8 mouse cellular contexts compared by ENCODE assay signal in genomic region chr11:98027785-98028184, GRCm38 (mm10). TPM values are rescaled to one million over a fixed set of nuclear protein-coding genes. Genes with fewer than 3 reads are reported as not detected.
A peak's percentile ranks its signal among the peaks of the same experiment; 100 is the strongest.
DNase-seq lines count a peak whose midpoint lies in the region; ATAC-seq and TF ChIP-seq lines count a peak whose summit lies in the region.

No protein-coding gene starts in this region.

- peaks cover 25% of the 10 kb centered on the region for H3K36me3 ChIP-seq in kidney, postnatal 0 days (ENCODE audit: insufficient read depth, low read length)
- peaks cover 34% of the 10 kb centered on the region for H3K36me3 ChIP-seq in embryonic facial prominence, embryonic 12.5 days
- H3K36me3 ChIP-seq in intestine, embryonic 14.5 days (ENCODE audit: control insufficient read depth, insufficient read depth, low read length): peaks cover 35% of the 10 kb centered on the region
- H3K36me3 ChIP-seq in myocyte (ENCODE audit: control insufficient read depth, insufficient read depth): peaks cover 33% of the 10 kb centered on the region

- H3ac ChIP-seq in myocyte (ENCODE audit: control insufficient read depth, insufficient read length): peak overlapping the region; percentile 79

- H3K4me3 ChIP-seq in kidney, postnatal 0 days (replicated peaks; ENCODE audit: low read depth, low read length): peak overlapping the region; percentile 88
- peak overlapping the region; percentile 100 for H3K4me3 ChIP-seq in embryonic facial prominence, embryonic 12.5 days
- peak overlapping the region; percentile 100 for H3K4me3 ChIP-seq in intestine, embryonic 14.5 days (ENCODE audit: low read depth, low read length)
- H3K4me3 ChIP-seq in myocyte: peak overlapping the region; percentile 89

- TF ChIP-seq POLR2A in myocyte (IDR thresholded peaks at IDR 0.05; ENCODE audit: insufficient read length, low read depth): no peak

- TF ChIP-seq CTCF in kidney, postnatal 0 days (IDR thresholded peaks at IDR 0.05; ENCODE audit: low read depth): no peak

- H3K27ac ChIP-seq in kidney, postnatal 0 days: no peak overlapping the region
- H3K27ac ChIP-seq in embryonic facial prominence, embryonic 12.5 days: no peak overlapping the region; the same call in 1 of the 2 replicates
- no peak overlapping the region for H3K27ac ChIP-seq in intestine, embryonic 14.5 days (ENCODE audit: low read depth)

- H3K4me2 ChIP-seq in kidney, postnatal 0 days (ENCODE audit: low read length): peak overlapping the region; percentile 92
- peak overlapping the region; percentile 88 for H3K4me2 ChIP-seq in embryonic facial prominence, embryonic 12.5 days (replicated peaks)
- H3K4me2 ChIP-seq in intestine, embryonic 14.5 days (ENCODE audit: low read length): peak overlapping the region; percentile 98
- H3K4me2 ChIP-seq in myocyte (ENCODE audit: low read depth): peak overlapping the region; percentile 76

- no peak for DNase-seq in kidney, postnatal 0 days (ENCODE audit: low spot score)
- DNase-seq in kidney, postnatal 25 days: no peak
- no peak for DNase-seq in intestine, embryonic 14.5 days (ENCODE audit: low spot score)
- no peak for DNase-seq in urinary bladder, postnatal 36 days (ENCODE audit: low spot score in 2 of 2)
- no peak for DNase-seq in thymus, postnatal 36 days
- no peak for DNase-seq in urinary bladder, postnatal 10 days (ENCODE audit: low spot score)

- ATAC-seq in kidney, postnatal 0 days (replicated peaks; ENCODE audit: low FRiP score, low read depth): no peak
- no peak for ATAC-seq in embryonic facial prominence, embryonic 12.5 days (ENCODE audit: insufficient number of reproducible peaks, insufficient read depth, low FRiP score, low TSS enrichment)
- ATAC-seq in intestine, embryonic 14.5 days (replicated peaks; ENCODE audit: low FRiP score, low TSS enrichment, low read depth): no peak

- H3K9ac ChIP-seq in kidney, postnatal 0 days (ENCODE audit: low read depth, low read length): peak overlapping the region; percentile 97
- peak overlapping the region; percentile 100 for H3K9ac ChIP-seq in embryonic facial prominence, embryonic 12.5 days
- peak overlapping the region; percentile 100 for H3K9ac ChIP-seq in intestine, embryonic 14.5 days (ENCODE audit: low read length)

- H3K27me3 ChIP-seq in kidney, postnatal 0 days (ENCODE audit: insufficient read depth, low read length): no peaks in the 10 kb centered on the region
- no peaks in the 10 kb centered on the region for H3K27me3 ChIP-seq in embryonic facial prominence, embryonic 12.5 days
- H3K27me3 ChIP-seq in intestine, embryonic 14.5 days (replicated peaks; ENCODE audit: control insufficient read depth, insufficient read depth, low read length): no peaks in the 10 kb centered on the region
- no peaks in the 10 kb centered on the region for H3K27me3 ChIP-seq in myocyte (ENCODE audit: control insufficient read depth, insufficient read depth, insufficient read length)

- WGBS in kidney, postnatal 0 days: 12% methylated on average over 7 of the region's 7 CpGs
- WGBS in embryonic facial prominence, embryonic 12.5 days: 22% methylated on average over 7 of the region's 7 CpGs
- WGBS in intestine, embryonic 14.5 days: 22% methylated on average over 7 of the region's 7 CpGs

- peaks cover 6% of the 10 kb centered on the region for H3K4me1 ChIP-seq in kidney, postnatal 0 days (replicated peaks; ENCODE audit: insufficient read depth, low read length)
- peaks cover 20% of the 10 kb centered on the region for H3K4me1 ChIP-seq in embryonic facial prominence, embryonic 12.5 days
- H3K4me1 ChIP-seq in intestine, embryonic 14.5 days (replicated peaks; ENCODE audit: control insufficient read depth, insufficient read depth, low read length): peaks cover 10% of the 10 kb centered on the region

- no peaks in the 10 kb centered on the region for H3K9me3 ChIP-seq in kidney, postnatal 0 days (replicated peaks; ENCODE audit: low read length)
- H3K9me3 ChIP-seq in embryonic facial prominence, embryonic 12.5 days: no peaks in the 10 kb centered on the region
- no peaks in the 10 kb centered on the region for H3K9me3 ChIP-seq in intestine, embryonic 14.5 days (ENCODE audit: control insufficient read depth, low read length)

- peaks cover 21% of the 10 kb centered on the region for H3K79me2 ChIP-seq in myocyte (ENCODE audit: control insufficient read depth, insufficient read depth)

TF ChIP-seq in myocyte, 11 proteins besides CTCF, POLR2A, EP300 and RAD21:
- TF ChIP-seq SRF (IDR thresholded peaks at IDR 0.05; ENCODE audit: control insufficient read depth, insufficient read length, low read depth) (no peak), CEBPB (IDR thresholded peaks at IDR 0.05; ENCODE audit: insufficient read depth, poor library complexity, severe bottlenecking) (no peak), USF1 (IDR thresholded peaks at IDR 0.05; ENCODE audit: low read depth) (no peak), MYOG (IDR thresholded peaks at IDR 0.05; ENCODE audit: control insufficient read depth in 1 of 3, insufficient read depth in 1 of 3, insufficient read length in 2 of 3, low read depth in 2 of 3) (no peak), TCF3 (IDR thresholded peaks at IDR 0.05; ENCODE audit: insufficient read length, low read depth) (no peak), POLR2AphosphoS2 (IDR thresholded peaks at IDR 0.05; ENCODE audit: insufficient read length, low read depth) (no peak), REST (IDR thresholded peaks at IDR 0.05; ENCODE audit: insufficient read depth, insufficient read length) (no peak), MYOD1 (IDR thresholded peaks at IDR 0.05; ENCODE audit: control insufficient read depth in 1 of 3, insufficient read length in 2 of 3, low read depth in 2 of 3) (no peak), E2F4 (IDR thresholded peaks at IDR 0.05; ENCODE audit: insufficient read depth) (no peak), MAX (IDR thresholded peaks at IDR 0.05; ENCODE audit: low read depth) (no peak), TCF12 (IDR thresholded peaks at IDR 0.05; ENCODE audit: insufficient read depth, poor library complexity, severe bottlenecking) (no peak)

RNA-seq across cellular contexts. Expression of gene Rpl19, which starts 1.3 kb away (rescaled TPM):
- polyA plus RNA-seq in kidney, postnatal 0 days (2015; fragmentation: Nextera tagmentation; extraction: Ambion mirVana): 1,072 and 1,182 TPM in 2 replicates
- 942 and 959 TPM in 2 replicates for polyA plus RNA-seq in embryonic facial prominence, embryonic 12.5 days (2016; fragmentation: Nextera tagmentation; extraction: Ambion mirVana)
- 1,242 TPM in 2 replicates for polyA plus RNA-seq in intestine, embryonic 14.5 days (2014; fragmentation: Nextera tagmentation; extraction: Ambion mirVana)
- polyA plus RNA-seq in myocyte (2012; fragmentation: generic; extraction: Trizol): 2,972 TPM

RNA-seq across cellular contexts. Expression of gene Cacnb1, which starts 5.0 kb away (rescaled TPM):
- polyA plus RNA-seq in kidney, postnatal 0 days (2015; fragmentation: Nextera tagmentation; extraction: Ambion mirVana): 8.8 and 9.0 TPM in 2 replicates
- 14.8 and 16.6 TPM in 2 replicates for polyA plus RNA-seq in embryonic facial prominence, embryonic 12.5 days (2016; fragmentation: Nextera tagmentation; extraction: Ambion mirVana)
- polyA plus RNA-seq in intestine, embryonic 14.5 days (2014; fragmentation: Nextera tagmentation; extraction: Ambion mirVana): 7.5 and 8.0 TPM in 2 replicates
- 163 TPM for polyA plus RNA-seq in myocyte (2012; fragmentation: generic; extraction: Trizol)

RNA-seq across cellular contexts. Expression of gene Stac2, which starts 25.5 kb away (rescaled TPM):
- polyA plus RNA-seq in kidney, postnatal 0 days (2015; fragmentation: Nextera tagmentation; extraction: Ambion mirVana): 1.6 and 2.0 TPM in 2 replicates
- polyA plus RNA-seq in embryonic facial prominence, embryonic 12.5 days (2016; fragmentation: Nextera tagmentation; extraction: Ambion mirVana): 0.65 and 0.67 TPM in 2 replicates
- polyA plus RNA-seq in intestine, embryonic 14.5 days (2014; fragmentation: Nextera tagmentation; extraction: Ambion mirVana): 0.35 and 0.43 TPM in 2 replicates
- polyA plus RNA-seq in myocyte (2012; fragmentation: generic; extraction: Trizol): 41.7 TPM

RNA-seq across cellular contexts. Expression of gene Arl5c, which starts 31.8 kb away (rescaled TPM):
- 2.0 and 3.1 TPM in 2 replicates for polyA plus RNA-seq in kidney, postnatal 0 days (2015; fragmentation: Nextera tagmentation; extraction: Ambion mirVana)
- polyA plus RNA-seq in embryonic facial prominence, embryonic 12.5 days (2016; fragmentation: Nextera tagmentation; extraction: Ambion mirVana): 6.9 and 7.6 TPM in 2 replicates
- 9.6 and 13.8 TPM in 2 replicates for polyA plus RNA-seq in intestine, embryonic 14.5 days (2014; fragmentation: Nextera tagmentation; extraction: Ambion mirVana)
- polyA plus RNA-seq in myocyte (2012; fragmentation: generic; extraction: Trizol): 2.1 TPM

RNA-seq across cellular contexts. Expression of gene Plxdc1, which starts 41.5 kb away (rescaled TPM):
- 1.8 and 2.1 TPM in 2 replicates for polyA plus RNA-seq in kidney, postnatal 0 days (2015; fragmentation: Nextera tagmentation; extraction: Ambion mirVana)
- 0.32 and 0.70 TPM in 2 replicates for polyA plus RNA-seq in embryonic facial prominence, embryonic 12.5 days (2016; fragmentation: Nextera tagmentation; extraction: Ambion mirVana)
- 0.09 and 0.30 TPM in 2 replicates for polyA plus RNA-seq in intestine, embryonic 14.5 days (2014; fragmentation: Nextera tagmentation; extraction: Ambion mirVana)
- 2.7 TPM for polyA plus RNA-seq in myocyte (2012; fragmentation: generic; extraction: Trizol)

Comparison
In these comparisons a context has a peak if more than half of its experiments do, and no peak if none do; other contexts are left out.
1. RNA of gene Stac2, which starts 25.5 kb away (polyA plus RNA-seq): 41.7 TPM in myocyte (single experiment); 1.6 to 2.0 TPM in kidney, postnatal 0 days, 0.65 to 0.67 TPM in embryonic facial prominence, embryonic 12.5 days and 0.35 to 0.43 TPM in intestine, embryonic 14.5 days; every median in the first group is over 10 times any median in the second.
2. Peak in every context shown above with its lines, with median percentiles within 50 percentile points of each other: H3K4me2 ChIP-seq, H3K4me3 ChIP-seq and H3K9ac ChIP-seq.